Mouse (Mus musculus) gastrocnemius, postnatal 25 days (tissue): ENCODE measurements around the gene Fam124a. TPM values are rescaled to one million over a fixed set of nuclear protein-coding genes. Genes with fewer than 3 reads are reported as not detected.
"Not testable (repeated sequence)": the region's sequence is repeated elsewhere in the genome, so short reads cannot be mapped to it uniquely, and the experiment has no call there.

Experiments used
- DNase-seq: peaks from one replicate; pipeline ENCODE4 v3.0.0; 2022
- total RNA-seq, 2 experiments: library from RNA; stranded (reverse); gene quantifications; 1 replicate in 1 of 2; 2 replicates in 1 of 2; pipeline ENCODE4 v1.2.3; 2021

Gene Fam124a
- total RNA-seq, 2 experiments from 2014 or later, result 2.0 to 3.6 TPM

- DNase-seq, result no peak
These were observed 19.4 kb downstream of the Fam124a start for GRCm38 (mm10) chr14:62574906-62575305.

DNA sequence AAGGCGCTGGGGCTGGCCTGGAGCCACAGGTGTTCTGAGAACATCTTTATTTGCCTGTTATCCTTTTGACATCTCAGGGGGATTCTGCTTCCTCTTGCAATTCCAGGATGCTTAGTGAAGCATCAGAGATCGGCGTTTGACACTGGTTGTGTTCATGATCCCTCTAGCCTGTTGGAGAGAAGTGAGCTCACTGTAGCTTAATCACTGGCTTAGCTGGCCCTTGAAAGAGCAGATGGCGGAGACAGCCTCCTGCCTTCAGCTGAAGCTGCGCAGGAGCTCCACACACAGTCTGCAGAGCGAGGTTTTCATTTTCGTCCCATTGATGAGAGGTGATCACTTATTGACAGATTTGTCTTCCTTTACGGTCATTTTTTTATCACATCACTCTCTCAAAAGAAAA is 20.3 kb downstream of the Fam124a start:
- no peak for DNase-seq

- DNase-seq, result no peak
These were observed 25.4 kb downstream of the Fam124a start for GRCm38 (mm10) chr14:62580945-62581344.

GRCm38 (mm10) chr14:62581768-62582167 is 26.2 kb downstream of the Fam124a start:
- DNase-seq, result no peak

- DNase-seq, result no peak
These were observed 29.1 kb downstream of the Fam124a start for GRCm38 (mm10) chr14:62584637-62585036.

DNA sequence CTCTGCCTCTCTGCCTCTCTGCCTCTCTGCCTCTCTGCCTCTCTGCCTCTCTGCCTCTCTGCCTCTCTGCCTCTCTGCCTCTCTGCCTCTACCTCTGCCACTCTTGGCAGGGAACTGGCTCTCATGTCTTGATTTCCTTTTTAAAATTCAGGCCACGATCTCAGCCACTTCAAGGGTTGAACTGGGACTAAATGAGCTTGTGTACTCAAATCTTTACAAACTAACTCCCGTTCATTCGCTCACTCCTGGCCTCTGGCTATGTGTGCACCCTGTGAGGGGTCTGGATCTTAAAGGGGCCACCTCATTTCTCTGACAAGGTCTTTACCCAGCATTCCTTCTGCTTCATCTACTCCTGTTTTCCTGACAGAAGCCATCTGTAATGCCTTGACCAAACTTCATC is 29.8 kb downstream of the Fam124a start:
- DNase-seq, result no peak

DNA sequence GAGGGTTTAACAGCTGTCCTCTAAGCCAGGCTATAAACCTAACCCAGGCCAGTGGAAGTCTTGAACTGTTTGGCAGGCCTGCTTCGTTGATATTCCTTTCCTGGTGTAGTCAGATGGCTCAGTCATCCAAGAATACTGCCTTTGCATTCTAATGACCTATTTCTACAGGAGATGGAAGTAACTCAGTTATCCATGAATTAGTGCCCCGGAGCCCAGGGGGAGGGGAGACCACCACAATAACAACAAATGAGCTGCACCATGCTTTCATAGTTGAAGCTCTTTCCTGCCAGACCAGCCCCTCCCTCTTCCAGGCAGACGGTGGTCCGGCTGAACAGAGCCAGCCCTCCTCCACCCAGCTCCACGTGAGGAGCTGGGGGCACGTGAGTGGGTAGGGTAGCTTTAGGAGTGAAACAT is 44.6 kb downstream of the Fam124a start:
- no peak for DNase-seq

- DNase-seq, result no peak
These were observed 46.7 kb downstream of the Fam124a start for GRCm38 (mm10) chr14:62602271-62602670.

DNA sequence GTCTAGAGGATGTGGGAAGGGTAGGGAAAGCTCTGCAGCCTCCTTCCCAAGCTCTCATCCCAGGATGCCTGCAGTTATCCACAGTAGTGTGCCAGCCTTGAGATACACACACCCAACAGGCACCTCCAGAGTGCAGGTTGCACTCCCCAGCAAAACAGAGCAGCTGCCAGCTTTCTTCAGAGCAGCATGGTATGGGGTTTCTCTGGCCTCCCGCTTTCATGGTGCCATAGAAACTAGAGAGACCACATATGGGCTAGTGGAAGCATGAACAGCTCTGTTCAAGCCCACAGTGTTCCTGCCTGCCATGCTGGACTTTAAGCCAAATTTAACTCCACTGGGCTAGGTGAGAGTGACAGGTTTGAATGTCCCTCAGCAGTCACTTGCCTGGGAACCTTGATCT is 47.3 kb downstream of the Fam124a start:
- no peak for DNase-seq

- DNase-seq, result no peak
These were observed 52.3 kb downstream of the Fam124a start for GRCm38 (mm10) chr14:62607791-62608196.

DNA sequence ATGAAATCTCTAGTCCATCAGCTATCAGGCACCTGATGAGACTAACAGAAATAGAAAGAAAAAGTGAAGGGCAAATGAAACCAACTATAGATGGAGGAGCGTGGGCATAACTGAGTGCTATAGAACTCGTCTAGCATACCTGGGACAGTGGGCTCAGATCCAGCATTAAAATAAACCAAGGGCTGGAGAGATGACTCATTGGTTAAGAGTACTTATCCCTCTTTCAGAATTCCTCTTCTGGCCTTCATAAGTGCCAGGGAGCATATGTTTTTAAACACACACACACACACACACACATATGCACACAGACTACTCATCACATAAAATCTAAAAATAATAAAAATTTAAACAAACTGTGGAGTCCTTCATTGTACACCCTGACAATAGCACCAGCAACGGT is 54.4 kb downstream of the Fam124a start:
- no peak for DNase-seq

DNA sequence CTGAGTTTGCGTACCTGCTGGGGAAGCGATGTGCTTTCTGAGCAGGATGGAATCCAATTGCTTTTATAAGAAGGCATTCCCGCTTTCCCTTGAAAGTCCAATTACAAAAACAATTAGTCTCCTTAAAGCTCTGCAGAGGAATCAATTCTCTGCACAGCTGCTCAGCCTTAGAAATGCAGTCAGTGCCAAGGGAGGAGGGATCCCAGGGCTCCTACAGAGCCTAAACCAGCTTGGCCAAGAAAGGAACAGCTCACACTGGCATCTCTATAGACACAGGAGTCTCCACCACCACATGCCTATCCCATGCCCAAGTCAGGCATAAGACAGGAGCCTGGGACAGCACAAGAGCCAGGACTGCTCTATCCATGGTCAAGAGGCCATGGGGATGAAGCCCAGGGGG is 66.9 kb downstream of the Fam124a start:
- no peak for DNase-seq

- no peak for DNase-seq
These were observed 72.4 kb downstream of the Fam124a start for GRCm38 (mm10) chr14:62627951-62628350.

DNA sequence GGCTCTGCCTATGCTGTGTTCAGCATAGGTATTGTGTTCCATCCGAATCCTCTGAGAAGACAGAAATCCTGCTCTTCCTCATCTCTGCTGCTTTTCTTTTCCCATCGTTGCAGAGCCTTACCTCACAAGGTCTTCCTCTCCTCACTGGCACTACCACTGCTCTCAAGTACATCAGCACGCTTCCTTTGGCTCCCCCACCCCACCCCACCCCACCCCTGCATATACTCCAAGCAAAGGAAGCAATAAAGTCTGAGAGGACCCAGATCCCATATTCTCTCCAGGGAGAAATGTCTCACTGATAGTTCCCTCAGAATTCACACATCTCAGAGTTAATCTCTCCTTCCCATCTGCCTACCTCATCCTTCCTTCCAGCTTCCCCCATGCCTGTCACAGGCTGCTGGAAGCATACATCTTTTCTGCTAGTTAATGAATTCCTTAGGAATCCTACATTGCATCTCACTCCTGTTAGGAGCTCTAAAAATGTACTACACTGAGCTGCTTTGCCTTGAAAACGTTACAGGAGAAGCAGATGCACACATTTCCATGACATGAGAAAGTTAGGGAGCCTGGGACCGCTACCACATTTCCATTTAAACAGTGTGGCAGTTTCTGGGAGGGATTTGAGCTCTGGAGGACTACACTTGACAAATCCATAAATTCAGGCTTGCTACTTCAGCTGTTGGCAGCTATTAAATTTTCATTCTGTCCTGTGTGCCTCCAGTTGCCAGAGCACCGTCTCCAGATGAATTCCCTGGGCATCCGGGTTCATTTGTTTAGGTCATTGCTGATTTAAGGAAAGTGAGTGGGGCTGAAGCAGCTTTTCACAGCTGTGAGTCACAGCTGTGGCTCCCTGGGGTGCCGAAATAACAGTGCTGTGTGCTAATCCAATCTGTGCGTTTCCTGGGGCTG is 82.2 kb downstream of the Fam124a start:
- no peak for DNase-seq

DNA sequence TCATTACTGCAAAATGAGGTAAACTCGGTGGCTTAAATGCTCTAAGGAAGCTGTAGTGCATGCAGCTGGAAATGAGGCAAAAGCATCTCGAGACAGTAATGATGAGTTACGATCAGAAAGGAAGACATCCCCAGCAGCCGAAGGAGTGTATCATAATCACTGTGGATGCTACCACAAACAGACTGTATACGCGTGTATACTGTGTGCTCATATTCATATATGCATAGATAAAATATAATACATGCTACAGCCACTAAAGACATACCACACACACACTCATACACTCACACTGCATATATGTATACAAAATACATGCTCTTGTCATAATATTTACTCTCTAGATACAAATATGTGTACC is 82.8 kb downstream of the Fam124a start:
- no peak for DNase-seq

- peak; percentile 31 for DNase-seq
These were observed 83.6 kb downstream of the Fam124a start for GRCm38 (mm10) chr14:62639111-62639510.

DNA sequence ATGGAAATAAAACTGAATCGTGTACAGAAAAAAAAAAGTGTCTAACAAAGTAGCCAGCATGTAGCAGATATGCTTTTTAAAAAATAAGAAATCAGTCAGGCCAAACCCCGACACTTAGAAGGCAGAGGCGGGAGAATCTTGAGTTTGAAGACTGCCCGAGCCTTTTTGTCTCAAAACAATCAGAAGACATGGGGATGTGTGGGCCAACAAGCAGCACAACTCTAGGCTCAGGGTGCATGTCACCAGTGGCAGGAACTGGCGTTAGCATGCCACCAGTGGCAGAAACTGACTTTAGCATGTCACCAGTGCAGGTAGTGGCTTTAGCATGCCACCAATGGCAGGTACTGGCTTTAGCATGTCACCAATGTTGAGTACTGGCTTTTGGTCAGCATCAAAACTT is 84.0 kb downstream of the Fam124a start:
- no peak for DNase-seq

DNA sequence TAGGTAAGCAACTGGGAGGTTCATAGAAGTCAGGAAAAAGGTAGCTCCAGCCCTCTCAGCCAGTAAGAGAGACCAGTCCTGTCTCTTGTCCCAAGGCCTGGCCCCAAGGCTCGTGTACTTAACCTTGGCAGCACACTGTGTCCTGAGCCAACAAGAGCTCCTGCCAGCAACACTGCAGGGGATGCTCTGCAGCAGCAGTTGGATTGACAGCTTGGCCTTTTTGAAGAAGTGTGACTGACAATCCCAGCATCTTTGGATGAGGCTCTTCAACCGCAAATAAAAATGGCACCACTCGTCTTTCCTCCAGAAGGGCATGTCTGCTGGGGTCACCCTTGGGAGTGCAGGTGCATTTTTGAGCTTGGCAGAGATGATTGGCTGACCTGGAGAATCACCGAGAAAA is 84.9 kb downstream of the Fam124a start:
- DNase-seq, result no peak

DNA sequence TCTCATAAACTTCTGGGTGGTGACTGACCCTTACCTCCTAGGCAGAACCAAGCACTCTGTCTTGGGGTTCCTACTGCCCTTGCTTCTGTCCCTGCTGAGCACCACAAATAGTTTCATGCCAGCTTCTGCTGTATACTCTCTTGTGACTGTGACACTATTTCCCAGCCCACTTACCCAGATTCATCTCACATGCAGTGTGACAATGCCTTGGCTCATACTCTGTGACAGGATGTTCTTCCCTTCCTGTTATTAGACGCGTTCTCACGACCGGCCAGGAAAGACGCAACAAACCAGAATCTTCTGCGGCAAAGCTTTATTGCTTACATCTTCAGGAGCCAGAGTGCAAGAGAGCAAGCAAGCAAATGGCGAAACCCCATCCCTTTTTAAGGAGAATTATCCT is 86.8 kb downstream of the Fam124a start:
- not testable (repeated sequence) for DNase-seq

- no peak for DNase-seq
These were observed 92.9 kb downstream of the Fam124a start for GRCm38 (mm10) chr14:62648405-62648804.

GRCm38 (mm10) chr14:62650376-62650775 is 94.8 kb downstream of the Fam124a start:
- DNase-seq, result no peak

GRCm38 (mm10) chr14:62651771-62652170 is 96.2 kb downstream of the Fam124a start:
- no peak for DNase-seq

DNA sequence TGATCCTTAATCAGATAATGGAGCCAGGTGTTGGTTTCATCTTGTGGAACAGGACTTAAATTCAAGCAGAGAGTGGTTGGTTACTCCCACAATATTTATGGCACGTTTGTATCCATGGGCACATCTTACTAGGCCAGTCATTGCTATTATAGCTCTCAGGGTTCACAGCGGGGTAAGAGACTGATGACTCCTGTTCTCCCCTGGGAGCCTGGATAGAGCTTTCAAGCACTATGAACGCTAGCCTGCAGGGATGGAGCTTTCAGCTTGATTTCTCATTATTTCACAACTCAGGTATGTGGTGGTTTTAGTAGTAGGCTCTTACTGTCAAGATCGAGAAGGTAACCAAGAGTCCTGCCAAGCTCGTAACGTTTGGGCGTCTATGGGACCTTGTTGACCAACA is 100.5 kb downstream of the Fam124a start:
- no peak for DNase-seq

DNA sequence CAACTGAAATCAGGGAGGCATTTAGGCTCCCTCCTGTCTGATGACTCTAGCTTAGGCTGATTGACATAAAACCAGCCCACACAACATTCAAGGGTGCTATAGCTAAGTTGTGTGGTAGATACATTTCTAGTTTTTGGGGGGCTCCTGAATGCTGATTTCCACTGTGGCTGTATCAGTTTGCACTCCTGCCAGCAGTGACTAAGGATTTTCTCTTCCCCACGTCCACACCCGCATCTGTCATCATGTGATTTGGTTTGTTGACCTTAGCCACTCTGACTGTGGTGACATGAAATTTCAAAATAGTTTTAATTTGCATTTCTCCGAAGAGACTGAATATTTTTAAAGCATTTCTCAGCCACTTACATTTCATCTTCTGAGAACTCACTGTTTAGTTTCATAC is 101.9 kb downstream of the Fam124a start:
- no peak for DNase-seq
